Mouse (Mus musculus) left cerebral cortex, postnatal 4 days (tissue): Measurements from ENCODE around the gene Lamtor1. TPM values are rescaled to one million over a fixed set of nuclear protein-coding genes. Genes with fewer than 3 reads are reported as not detected.
A peak's percentile ranks its signal among the peaks of the same experiment; 100 is the strongest.
"Not testable (repeated sequence)": the region's sequence is repeated elsewhere in the genome, so short reads cannot be mapped to it uniquely, and the experiment has no call there.

ENCODE experiments used
- DNase-seq: peaks from one replicate; pipeline ENCODE4 v3.0.0-alpha.2; 2022
- intact Hi-C: fragments of 180-260 bp; cut with DNase I; formaldehyde crosslinking; loops from one replicate; pipeline ENCODE4 v1.15.1; 2025
- total RNA-seq, 2 experiments: library from RNA; stranded (reverse); gene quantifications; 2 replicates each; pipeline ENCODE4 v1.2.3; 2021

Lamtor1 gene
- total RNA-seq, 2 experiments from 2014 or later: 86.2 to 91.6 TPM

DNA sequence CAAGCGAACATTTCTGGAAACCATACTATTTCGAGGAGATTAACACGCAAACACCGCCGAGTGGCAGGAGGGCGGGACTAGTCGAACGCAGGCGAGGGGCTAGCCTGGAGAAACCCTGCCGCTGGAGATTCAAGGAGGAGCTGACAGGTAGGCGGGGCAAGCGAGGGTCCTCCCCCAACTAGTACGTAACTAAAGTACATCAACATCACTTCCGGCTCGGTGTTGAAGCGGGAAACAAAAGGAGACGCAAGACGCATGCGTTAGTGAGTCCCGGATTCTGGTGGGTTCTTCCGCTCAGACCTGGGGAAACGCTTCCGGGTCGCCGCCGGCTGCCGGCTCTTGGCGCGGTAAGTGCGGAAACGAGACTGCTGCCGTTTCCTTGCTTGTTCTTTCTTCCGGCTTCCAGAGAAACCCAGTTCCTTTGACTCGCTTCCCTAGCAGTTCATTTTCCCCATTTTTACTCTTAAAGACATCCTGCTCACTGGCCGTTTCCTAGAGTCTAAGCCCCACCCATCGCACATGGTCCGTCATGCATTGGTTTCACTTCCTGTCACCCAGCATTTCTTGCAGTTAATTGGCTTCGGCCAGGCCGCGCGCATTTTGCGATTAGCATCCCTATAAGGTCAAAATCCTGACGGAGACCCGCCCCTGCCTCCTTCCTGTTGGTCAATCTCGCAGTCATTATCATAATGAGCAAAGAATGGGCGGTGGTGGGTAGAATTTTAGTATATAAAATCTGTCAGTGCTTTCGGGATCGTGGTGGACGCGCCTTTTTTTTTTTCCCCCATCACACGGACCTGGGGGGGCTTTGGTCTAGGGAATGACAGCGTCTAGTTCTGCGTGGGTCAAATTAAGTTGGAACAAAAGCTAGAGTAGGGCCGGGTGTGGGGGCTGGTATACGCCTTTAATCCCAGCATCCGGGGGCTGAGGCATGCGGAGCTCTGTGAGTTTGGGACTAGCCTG, 9.3 kb upstream of the Lamtor1 start:
- peak; percentile 98 for DNase-seq
- intact Hi-C loops: loop anchor here (10.0 kb wide), 1 partner anchor 232 kb away; the partner anchor contains the start of gene Clpb

DNA sequence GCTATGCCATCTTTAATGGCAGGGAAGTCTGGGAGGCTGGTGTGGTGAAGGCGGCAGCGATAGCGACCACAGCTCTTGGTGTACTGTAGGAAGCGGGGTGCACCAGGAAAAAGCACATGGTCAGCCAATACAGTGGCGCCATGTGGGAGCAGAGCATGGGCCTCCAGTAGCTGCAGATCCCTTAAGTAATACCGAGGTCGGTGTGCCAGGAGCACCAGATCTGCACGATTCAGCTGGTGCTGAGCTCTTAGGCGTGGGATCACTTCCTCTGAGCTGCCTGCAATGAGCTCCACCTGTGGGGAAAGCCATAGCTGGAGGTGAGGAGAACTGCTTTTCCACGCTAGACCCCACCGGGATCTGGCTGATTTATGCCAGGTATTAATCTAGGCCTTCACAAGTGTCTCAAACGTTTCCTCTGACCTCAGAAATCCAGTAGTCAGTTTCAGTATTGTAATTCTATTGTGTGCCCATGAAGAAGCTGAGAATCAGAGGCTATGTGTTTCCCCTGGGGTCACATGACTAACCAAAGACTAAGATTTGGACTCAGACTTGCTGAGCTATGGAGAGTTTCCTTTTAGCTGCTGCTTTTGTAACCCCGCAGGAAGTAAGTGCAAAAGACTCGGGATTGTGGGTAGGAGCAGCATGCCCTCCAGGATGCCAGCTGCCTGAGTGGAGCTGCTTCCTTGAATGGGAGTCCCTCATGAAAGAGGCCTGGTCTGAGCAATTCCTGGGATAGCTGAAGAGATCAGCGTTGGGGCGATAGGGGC, 5.2 kb upstream of the Lamtor1 start:
- intact Hi-C loops: no loop called here

DNA sequence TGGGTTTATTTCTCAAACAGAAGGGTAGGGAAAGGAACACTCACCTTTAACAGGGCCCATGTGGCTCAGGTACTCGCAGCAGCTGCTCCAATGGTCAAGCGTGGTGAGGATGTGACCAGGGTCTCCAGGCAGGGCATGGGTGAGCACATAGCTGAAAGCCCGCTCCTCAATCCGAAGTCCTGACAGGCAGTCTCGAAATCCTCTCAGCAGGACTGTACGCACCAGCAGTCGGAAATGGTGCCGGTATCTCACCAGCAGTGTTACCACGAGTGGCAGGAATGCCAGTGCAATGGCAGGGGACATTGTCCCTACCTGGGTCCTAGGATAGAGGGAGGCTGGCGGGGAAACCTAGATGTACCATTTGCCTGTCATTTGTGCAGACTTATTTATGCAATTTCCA, 3.7 kb upstream of the Lamtor1 start:
- intact Hi-C loops: no loop called here
- DNase-seq: no peak

More for the DNA sequence above, 5.2 kb upstream of the Lamtor1 start:
- no peak for DNase-seq

DNA sequence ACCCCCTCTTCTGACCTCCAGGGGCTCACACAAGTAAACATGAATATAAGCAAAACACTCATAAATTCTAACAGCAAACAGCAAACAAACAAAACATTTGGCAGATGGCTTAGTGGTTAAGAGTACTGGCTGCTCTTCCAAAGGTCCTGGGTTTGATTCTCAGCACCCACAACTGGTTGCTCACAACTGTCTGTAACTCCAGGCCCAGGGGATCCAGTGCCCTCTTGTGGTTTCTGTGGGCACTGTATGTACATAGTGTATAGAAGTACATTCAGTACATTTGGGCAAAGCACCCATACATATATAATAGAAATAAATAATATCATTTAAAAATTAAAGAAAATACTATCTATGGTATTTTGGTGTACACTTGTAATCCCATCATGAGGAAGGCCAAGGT, 2.9 kb upstream of the Lamtor1 start:
- intact Hi-C loops: no loop called here

DNA sequence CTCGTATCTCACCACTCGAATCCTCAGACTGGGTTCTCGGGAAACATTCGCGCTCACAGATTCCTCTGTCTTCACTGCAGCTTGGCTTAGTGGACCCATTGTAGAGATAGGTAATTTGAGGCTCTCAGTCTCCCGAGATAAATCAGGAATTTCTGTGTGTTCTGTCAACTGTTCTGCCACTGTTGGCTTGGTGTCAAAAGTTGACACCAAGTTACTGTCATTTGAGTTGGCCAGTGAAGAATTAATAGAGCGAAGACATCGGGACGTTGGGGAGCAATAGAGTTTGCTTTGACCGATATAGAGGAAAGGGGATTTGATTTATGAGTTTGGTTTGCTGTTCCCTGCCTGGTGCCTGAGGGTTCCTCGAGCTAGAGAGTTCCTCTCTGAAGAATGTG, 580 bp downstream of the Lamtor1 start, which contains the start of gene Tomt:
Gene Tomt, minus strand, starts transcription at position 73 of the 395 bp plus-strand sequence.
- no peak for DNase-seq
- intact Hi-C loops: no loop called here

More for the DNA sequence above, 2.9 kb upstream of the Lamtor1 start:
- no peak for DNase-seq

DNA sequence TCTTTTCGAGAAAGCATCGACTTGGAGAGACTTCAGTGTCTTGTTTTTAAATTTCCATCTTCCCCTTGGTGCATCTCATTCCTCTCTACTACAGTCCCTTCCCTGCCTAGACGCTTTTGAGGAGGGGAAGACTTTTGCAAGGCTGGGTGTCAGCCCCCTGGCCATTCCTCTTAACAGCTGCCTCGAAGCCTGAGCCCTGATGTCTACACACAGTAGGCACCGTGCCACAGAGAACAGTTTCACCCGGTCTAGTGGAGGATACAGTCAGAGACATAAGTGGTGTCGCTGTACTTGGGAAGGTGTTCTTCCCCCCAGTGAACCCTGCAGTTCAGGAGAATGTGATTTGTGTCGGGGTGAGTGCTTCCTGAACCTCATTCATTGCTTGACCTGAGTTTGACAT, 992 bp downstream of the Lamtor1 start:
- DNase-seq: no peak
- intact Hi-C loops: no loop called here

DNA sequence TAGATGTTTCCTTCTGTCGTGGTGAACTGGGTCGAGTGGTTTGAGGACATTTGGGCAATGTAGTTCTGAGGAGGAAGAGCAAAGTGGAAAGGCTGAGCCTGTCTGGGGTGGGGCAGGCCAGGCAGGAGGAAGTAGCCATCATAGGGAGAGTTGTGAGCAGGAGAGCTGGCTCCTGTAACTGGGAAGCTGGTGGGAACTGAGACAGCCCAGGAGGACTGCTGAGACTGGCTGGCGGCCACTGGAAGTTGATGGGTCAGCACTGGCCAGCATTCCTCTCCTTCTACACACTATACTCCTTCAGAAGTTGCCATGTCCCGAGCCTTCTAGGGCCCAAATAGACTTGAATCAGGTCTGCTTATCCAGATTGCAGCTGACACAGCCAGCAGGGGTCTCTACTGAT, 2.7 kb downstream of the Lamtor1 start:
- intact Hi-C loops: no loop called here
- DNase-seq: no peak

DNA sequence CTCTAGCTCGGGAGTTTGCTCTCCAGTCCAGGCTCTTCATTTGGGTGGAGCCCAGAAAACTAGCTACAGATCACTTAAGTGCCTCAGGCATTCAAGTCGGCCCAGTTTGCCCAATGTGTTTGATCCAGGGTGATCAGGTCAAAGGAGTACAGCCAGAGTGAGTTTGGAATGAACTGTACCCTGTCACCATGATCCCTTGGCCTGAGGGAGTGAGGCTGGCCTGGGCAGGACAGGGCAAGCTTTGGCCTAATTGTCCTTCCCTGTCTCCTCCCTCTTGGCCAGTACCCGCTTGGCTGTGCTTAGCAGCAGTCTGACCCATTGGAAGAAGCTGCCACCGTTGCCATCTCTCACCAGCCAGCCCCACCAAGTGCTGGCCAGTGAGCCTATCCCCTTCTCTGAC, 4.4 kb downstream of the Lamtor1 start:
- intact Hi-C loops: loop anchor here (10.0 kb wide), 1 partner anchor 165 kb away; no protein-coding TSS in a partner anchor

DNA sequence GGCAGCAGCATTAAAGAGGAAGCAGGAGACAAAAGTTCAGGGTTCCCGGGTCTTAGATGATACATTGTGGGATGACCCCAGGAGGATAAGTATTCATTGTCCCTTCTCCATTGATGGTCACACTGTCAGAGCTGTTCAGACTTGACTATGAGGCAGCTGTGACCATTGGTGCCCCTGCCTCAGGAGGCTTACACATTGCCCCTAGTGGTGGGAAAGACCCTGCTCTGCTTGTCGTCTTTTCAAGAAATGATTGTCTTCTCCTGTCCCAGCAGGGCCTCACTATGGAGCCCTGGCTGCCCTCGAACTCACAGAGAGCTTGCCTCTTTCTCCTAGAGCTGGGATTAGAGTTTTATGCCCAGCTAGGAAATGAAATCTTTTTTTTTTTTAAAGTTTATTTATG, 6.3 kb downstream of the Lamtor1 start:
- intact Hi-C loops: loop anchor here (10.0 kb wide), 1 partner anchor 163 kb away; no protein-coding TSS in a partner anchor
- DNase-seq: no peak

More for the DNA sequence above, 4.4 kb downstream of the Lamtor1 start:
- DNase-seq: no peak

DNA sequence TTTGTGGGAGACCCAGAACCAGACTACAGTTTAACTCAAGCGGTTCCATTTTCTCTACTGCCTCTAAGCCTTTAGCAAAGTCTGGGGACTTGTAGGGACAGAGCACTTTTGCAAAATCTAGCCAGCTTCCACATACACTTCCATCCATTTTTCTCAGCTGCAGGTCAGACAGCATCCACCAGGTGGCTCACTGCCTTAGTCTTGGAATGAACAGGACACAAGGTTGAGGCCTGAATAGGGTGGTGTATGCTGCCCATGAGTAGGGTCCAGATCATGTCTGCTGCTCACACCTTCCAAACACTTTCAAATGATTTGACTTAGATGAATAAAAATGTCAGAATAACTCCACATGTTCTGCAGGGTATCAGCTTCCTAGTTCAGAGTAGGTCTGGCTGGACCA, 12.4 kb downstream of the Lamtor1 start:
- DNase-seq: peak; percentile 59
- intact Hi-C loops: loop anchor here (10.0 kb wide), 1 partner anchor 157 kb away; no protein-coding TSS in a partner anchor

DNA sequence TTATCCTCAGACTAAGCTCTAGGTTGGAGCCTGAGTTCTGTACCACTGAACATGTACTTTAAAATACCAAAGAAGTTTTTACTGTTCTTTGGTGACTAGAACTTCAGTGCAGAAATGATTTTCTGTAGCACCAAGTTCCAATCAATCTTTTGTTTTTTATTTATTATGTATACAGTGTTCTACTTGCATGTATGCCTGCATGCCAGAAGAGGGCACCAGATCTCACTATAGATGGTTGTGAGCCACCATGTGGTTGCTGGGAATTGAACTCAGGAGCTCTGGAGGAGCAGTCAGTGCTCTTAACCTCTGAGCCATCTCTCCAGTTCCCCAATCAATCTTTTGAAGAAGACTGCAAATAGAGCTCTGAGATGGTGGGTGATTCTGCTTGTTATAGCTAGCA, 20.2 kb downstream of the Lamtor1 start:
- DNase-seq, intact Hi-C loops: not testable (repeated sequence)

DNA sequence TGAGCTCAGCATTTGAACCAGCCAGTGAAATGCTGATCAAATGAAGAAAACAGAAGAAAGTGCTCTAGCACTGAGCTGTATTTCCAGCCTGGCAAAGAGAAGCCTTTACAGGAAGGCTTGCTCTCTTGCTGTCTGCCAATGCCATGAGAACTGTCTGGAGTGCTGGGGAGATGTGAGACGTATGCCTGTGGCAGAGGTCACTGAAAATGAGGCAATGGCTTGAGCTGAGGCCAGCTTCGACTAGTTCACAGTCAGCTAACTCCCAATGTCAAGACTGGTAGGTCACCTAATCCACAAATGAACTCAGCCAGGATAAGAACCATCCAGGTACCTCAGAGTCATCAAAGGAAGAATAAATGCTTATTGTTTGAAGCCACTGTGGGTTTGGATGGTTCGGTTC, 22.4 kb downstream of the Lamtor1 start:
- DNase-seq: no peak
- intact Hi-C loops: no loop called here

DNA sequence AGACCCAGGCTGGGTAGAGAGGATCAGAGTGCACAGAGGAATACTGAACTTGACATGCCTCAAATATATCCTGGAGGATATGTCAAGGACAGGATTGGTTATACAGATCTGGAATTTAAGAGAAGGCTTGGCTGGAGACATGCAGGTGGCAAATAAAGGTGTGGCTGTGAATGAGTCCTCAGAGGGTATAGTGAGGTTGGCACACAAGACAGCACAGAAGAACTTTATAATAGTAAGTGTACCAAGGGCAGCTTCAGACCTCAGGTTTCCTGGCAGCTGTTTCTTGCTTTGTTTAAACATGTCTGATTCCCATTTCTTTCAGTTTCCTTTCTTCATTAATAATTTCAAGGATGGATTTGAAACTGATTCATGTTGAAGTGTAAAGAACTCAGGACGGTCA, 26.8 kb downstream of the Lamtor1 start:
- DNase-seq: no peak
- intact Hi-C loops: no loop called here

DNA sequence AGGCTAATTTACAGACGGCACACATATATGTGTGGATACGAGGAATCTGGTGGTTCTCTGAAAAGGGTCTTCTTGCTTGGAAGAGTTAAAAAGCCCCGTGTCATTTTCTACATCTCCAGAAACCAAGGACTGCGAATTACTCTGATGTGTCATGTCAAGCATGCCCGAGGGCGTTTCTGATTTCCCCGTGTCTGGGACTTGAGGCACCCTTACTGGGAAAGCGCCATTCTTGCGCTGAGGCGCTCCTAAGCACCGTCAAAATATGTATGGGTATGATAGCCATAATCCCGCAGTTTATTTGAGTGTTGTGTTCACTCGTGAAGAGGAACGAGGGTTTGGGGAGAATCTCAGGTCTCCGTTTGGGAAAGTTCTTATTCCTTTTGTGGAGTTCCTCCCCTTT, 27.6 kb downstream of the Lamtor1 start:
- peak; percentile 23 for DNase-seq
- intact Hi-C loops: no loop called here

DNA sequence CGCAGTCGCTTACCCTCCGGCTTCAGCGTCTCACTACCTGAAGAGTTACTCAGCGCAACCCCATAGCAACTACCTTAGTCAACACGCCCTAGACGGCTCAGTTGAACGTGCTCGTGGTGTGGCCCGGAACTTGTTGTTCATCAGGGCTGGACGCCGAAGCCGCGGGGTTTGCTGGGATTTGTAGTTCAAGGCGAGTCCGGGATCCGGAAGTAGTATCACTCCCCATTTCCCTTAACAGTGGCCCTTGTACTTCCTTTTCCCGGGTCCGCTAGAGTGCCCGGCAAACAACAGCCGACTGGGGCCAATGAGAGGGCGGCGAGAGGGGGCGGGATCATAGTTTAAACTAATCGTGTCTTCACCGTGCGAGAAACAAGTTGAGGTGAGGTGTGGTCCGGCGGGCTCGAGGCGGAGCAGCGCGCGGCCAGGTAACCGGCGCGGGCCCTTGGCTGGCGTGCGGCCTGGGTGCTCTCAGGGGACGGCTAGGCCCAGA, 28.1 kb downstream of the Lamtor1 start, which contains the start of the genes Lrrc51 and Numa1:
Gene Lrrc51, minus strand, starts transcription at position 145 of the 490 bp plus-strand sequence.
Gene Numa1, plus strand, starts transcription at position 361 of the 490 bp plus-strand sequence.
- intact Hi-C loops: no loop called here
- DNase-seq: peak; percentile 95

DNA sequence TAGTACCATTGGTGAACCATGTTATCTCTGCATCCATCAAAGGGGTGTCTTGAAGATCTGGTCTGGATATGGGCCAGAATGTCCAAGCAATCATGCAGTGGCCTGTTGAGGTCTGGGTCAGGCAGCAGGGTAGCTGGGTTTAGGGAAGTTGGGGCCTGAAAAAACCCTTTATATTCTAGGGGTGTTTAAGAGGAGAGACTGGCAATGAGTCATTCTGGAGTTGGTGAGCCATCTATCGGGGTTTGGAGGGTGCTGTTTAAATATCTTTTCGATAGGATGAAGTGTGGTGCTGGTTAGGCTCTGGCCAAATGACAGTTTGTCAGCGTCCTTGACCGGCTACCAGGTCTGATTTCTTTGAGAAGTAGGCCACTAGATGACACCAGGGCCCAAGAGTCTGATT, 30.3 kb downstream of the Lamtor1 start:
- intact Hi-C loops: no loop called here
- DNase-seq: no peak

DNA sequence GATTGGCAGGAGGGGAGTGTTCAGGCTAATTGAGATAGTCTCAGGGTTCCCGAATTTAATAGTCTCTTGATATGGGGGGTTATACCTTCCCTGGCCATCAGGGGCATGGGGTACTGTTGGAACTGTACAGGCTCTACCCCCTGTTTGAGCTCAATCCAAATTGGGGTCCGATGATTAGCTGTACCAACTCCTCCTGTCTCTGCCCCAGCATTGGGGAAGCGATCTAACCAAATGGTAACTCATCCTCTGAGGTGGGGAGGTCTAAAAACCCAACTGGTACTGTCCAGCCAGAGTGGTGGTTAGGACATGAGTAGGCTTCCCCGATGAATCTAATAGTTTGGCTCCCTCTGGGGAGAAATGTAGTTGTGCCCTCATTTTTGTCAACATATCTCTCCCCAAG, 31.3 kb downstream of the Lamtor1 start:
- intact Hi-C loops: no loop called here
- no peak for DNase-seq

DNA sequence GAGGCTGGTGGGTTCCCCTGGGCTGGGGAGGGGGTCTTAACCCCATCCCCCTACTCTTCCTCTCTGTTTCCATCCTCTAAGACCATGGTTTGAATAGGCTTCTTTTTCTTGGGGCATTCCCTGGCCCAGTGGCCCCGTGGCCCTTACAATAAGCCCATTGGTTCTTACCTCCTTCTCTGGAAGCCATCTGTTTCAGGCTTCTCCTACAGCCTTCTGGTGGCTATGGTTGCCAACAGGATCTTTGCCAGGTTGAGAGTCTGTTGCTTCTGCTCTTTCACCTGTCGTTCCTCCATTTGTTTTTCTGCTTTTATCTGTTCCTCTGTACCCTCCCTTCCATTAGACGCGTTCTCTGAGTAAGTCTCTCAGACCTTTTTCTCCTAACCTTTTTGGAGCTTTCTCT, 31.9 kb downstream of the Lamtor1 start:
- intact Hi-C loops: no loop called here
- peak; percentile 70 for DNase-seq

DNA sequence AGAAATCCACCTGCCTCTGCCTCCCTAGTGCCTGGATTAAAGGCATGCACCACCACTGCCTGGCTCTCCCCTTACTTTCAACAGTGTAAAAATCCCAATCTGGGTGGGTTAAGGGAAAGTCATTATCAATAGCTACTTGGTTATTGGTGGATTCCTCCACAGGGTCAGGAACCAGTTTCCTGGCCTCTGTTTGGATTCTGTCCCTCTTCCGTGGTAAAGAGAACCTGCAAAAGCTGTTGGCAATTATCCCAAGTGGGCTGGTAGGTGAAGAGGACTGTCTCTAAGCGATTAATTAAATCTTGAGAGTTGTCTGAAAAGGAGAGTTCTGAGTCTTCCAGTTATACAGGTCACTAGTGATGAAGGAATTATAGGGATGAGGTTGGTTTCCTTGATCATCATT, 32.6 kb downstream of the Lamtor1 start:
- intact Hi-C loops: no loop called here
- no peak for DNase-seq

DNA sequence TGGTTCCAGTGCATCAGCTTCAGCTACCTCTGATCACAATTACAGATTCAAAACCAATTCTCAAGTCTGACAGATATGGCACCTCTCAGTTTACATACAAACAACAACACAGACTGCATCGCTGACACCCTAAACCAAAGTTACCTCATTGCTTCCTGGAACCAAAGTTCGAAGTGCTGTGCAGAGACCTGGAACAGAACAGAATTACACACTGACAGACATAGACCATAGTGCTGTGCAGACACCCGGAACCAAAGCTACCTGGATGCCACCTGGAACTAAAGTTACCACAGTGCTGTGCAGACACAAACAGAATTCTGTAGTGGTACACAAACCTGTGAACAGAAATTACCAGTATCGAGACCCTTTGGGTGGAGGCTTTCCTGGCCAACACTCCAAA, 34.1 kb downstream of the Lamtor1 start:
- DNase-seq: no peak
- intact Hi-C loops: no loop called here

DNA sequence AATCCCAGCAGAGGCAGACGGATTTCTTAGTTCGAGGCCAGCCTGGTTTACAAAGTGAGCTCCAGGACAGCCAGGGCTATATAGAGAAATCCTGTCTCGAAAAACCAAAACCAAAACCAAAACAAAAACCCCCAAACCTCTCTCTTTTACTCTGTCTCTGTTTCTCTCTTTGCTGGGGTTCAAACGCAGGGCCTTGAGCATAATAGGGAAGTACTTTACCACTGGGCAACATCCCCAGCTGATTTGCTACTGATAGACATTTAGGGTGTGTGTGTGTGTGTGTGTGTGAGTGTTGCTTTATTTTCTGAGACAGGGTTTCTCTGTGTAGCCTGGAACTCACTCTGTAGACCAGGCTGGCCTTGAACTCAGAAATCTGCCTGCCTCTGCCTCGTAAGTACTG, 43.3 kb downstream of the Lamtor1 start:
- intact Hi-C loops, DNase-seq: not testable (repeated sequence)
